Mouse (Mus musculus) ES-E14 (cell line): Measurements from ENCODE around the gene Cdc42ep1. TPM values are rescaled to one million over a fixed set of nuclear protein-coding genes. Genes with fewer than 3 reads are reported as not detected.

ENCODE experiments used
- DNase-seq: peaks from one replicate; pipeline ENCODE4 v3.0.0-alpha.2; 2013; ENCODE audit warnings: low read depth, low spot score
- H3K27ac ChIP-seq: 2 replicates; pipeline ENCODE4 v1.5.1; 2012; ENCODE audit warnings: low read depth, mild to moderate bottlenecking, low read length, moderate library complexity, mixed read lengths; ENCODE audit not compliant: poor library complexity, insufficient read depth, severe bottlenecking
- H3K36me3 ChIP-seq: 2 replicates; pipeline ENCODE4 v1.6.1; 2012; ENCODE audit warnings: mild to moderate bottlenecking, low read length, moderate library complexity, mixed read lengths; ENCODE audit not compliant: control insufficient read depth, poor library complexity, insufficient read depth, severe bottlenecking
- H3K4me1 ChIP-seq, 2 experiments: fragments of 150-350 bp in 1 of 2; sonication (generic) in 1 of 2; 2 replicates each; pipeline ENCODE4 v1.6.1; 2012; ENCODE audit warnings: low read length in 2 of 2, mild to moderate bottlenecking in 1 of 2, mixed read lengths in 1 of 2; ENCODE audit not compliant: control insufficient read depth in 2 of 2, insufficient read depth in 2 of 2, poor library complexity in 1 of 2
- H3K4me3 ChIP-seq, 2 experiments: fragments of 150-350 bp in 1 of 2; sonication (generic) in 1 of 2; 2 replicates each; pipeline ENCODE4 v1.5.1; 2012; ENCODE audit warnings: low read length in 2 of 2, low read depth in 1 of 2, mild to moderate bottlenecking in 1 of 2, mixed read lengths in 1 of 2; ENCODE audit not compliant: insufficient read depth in 1 of 2, poor library complexity in 1 of 2, severe bottlenecking in 1 of 2
- H3K9ac ChIP-seq: 2 replicates; pipeline ENCODE4 v1.6.1; 2012; ENCODE audit warnings: low read depth, mild to moderate bottlenecking, low read length, mixed read lengths; ENCODE audit not compliant: poor library complexity, insufficient read depth, severe bottlenecking
- H3K9me3 ChIP-seq: fragments of 150-350 bp; sonication (generic); 2 replicates; pipeline ENCODE4 v1.6.1; 2012; ENCODE audit warnings: low read depth, mild to moderate bottlenecking, low read length; ENCODE audit not compliant: control insufficient read depth, insufficient read depth
- CHD2 ChIP-seq: IDR thresholded peaks from 2 replicates; pipeline ENCODE4 v1.6.1; 2014; ENCODE audit warnings: mild to moderate bottlenecking, low read depth, low read length, inconsistent platforms
- HCFC1 ChIP-seq: IDR thresholded peaks from 2 replicates; pipeline ENCODE4 v1.6.1; 2012; ENCODE audit warnings: low read length, inconsistent platforms, borderline replicate concordance; ENCODE audit not compliant: insufficient read depth
- MAFK ChIP-seq: IDR thresholded peaks from 2 replicates; pipeline ENCODE4 v1.6.1; 2014; ENCODE audit warnings: mild to moderate bottlenecking, low read depth, low read length, inconsistent platforms; ENCODE audit not compliant: insufficient read depth
- ZC3H11A ChIP-seq: IDR thresholded peaks from 2 replicates; pipeline ENCODE4 v1.6.1; 2012; ENCODE audit warnings: low read depth, mild to moderate bottlenecking, inconsistent platforms, low read length, borderline replicate concordance
- ZNF384 ChIP-seq: IDR thresholded peaks from 2 replicates; pipeline ENCODE4 v1.6.1; 2012; ENCODE audit warnings: low read depth, low read length, inconsistent platforms
- in situ Hi-C, 2 experiments: fragments of 600-800 bp; cut with MboI; formaldehyde crosslinking; loops; one replicate each; pipeline ENCODE4 v1.15.1; 2025; ENCODE audit warnings: low sequenced_read_pairs in 2 of 2, inconsistent platforms in 1 of 2; ENCODE audit not compliant: unreplicated experiment in 2 of 2
- total RNA-seq: library from RNA; depleted of rRNA; stranded (reverse); fragments of 300-350 nt; gene quantifications from 2 replicates; pipeline ENCODE4 v1.2.3, GENCODE M21; 2012

Gene Cdc42ep1
- total RNA-seq, 1 experiment, result 8.3 TPM

- H3K27ac ChIP-seq, result no peak overlapping the region
- no peak overlapping the region for H3K4me3 ChIP-seq
- no peak overlapping the region for H3K9ac ChIP-seq
- TF ChIP-seq HCFC1, result no peak
- TF ChIP-seq ZNF384, result no peak
- no peak for TF ChIP-seq CHD2
- TF ChIP-seq ZC3H11A, result peak; percentile 82
- 0 out of 2 replicates have a peak, but pooled peaks have one; percentile 12 for TF ChIP-seq MAFK
- no peaks in the 10 kb centered on the region for H3K36me3 ChIP-seq
- H3K9me3 ChIP-seq, result no peaks in the 10 kb centered on the region
- H3K4me1 ChIP-seq, result peaks cover 0 to 7% of the 10 kb centered on the region in 2 experiments; a peak in 1 of 4 replicates
- in situ Hi-C loops, result no loop called here
- peak; percentile 56 for DNase-seq
Observed at GRCm38 (mm10) chr15:78826213-78827204, 15.9 kb upstream of the Cdc42ep1 start.

GRCm38 (mm10) chr15:78828315-78828714 lies 14.1 kb upstream of the Cdc42ep1 start:
- DNase-seq, result no peak
- no peak overlapping the region for H3K27ac ChIP-seq
- in situ Hi-C loops, result no loop called here
- H3K36me3 ChIP-seq, result no peaks in the 10 kb centered on the region
- H3K4me3 ChIP-seq, result no peak overlapping the region
- H3K9ac ChIP-seq, result no peak overlapping the region
- TF ChIP-seq MAFK, result no peak
- TF ChIP-seq ZC3H11A, result no peak
- no peak for TF ChIP-seq ZNF384
- TF ChIP-seq HCFC1, result no peak
- TF ChIP-seq CHD2, result no peak
- peaks cover 0 to 13% of the 10 kb centered on the region in 2 experiments; a peak in 1 of 4 replicates for H3K4me1 ChIP-seq
- H3K9me3 ChIP-seq, result no peaks in the 10 kb centered on the region

GRCm38 (mm10) chr15:78829636-78830035 lies 12.8 kb upstream of the Cdc42ep1 start:
- H3K9me3 ChIP-seq, result no peaks in the 10 kb centered on the region
- no peak overlapping the region for H3K4me3 ChIP-seq
- in situ Hi-C loops, result no loop called here
- no peak overlapping the region for H3K9ac ChIP-seq
- peaks cover 0 to 18% of the 10 kb centered on the region in 2 experiments; a peak in 2 of 4 replicates for H3K4me1 ChIP-seq
- H3K36me3 ChIP-seq, result no peaks in the 10 kb centered on the region
- TF ChIP-seq ZC3H11A (no peak), CHD2 (no peak), ZNF384 (no peak), MAFK (no peak)
- H3K27ac ChIP-seq, result no peak overlapping the region
- no peak for DNase-seq

GRCm38 (mm10) chr15:78830742-78831719 lies 11.4 kb upstream of the Cdc42ep1 start:
- Histone ChIP-seq H3K9ac (no peak overlapping the region), H3K4me1 (peaks cover 0 to 24% of the 10 kb centered on the region in 2 experiments; a peak in 2 of 4 replicates), H3K4me3 (no peak overlapping the region), H3K36me3 (no peaks in the 10 kb centered on the region), H3K9me3 (no peaks in the 10 kb centered on the region), H3K27ac (no peak overlapping the region)
- in situ Hi-C loops, result no loop called here
- no peak for DNase-seq
- no peak for TF ChIP-seq MAFK
- TF ChIP-seq ZC3H11A, result no peak
- TF ChIP-seq HCFC1, result no peak
- TF ChIP-seq CHD2, result no peak
- TF ChIP-seq ZNF384, result no peak
